Mouse (Mus musculus) C2C12 (cell line): ENCODE measurements around the gene Serpina1e.

Experiments
- CTCF ChIP-seq: IDR thresholded peaks from one replicate; pipeline ENCODE4 v1.5.1; 2011; ENCODE audit not compliant: control insufficient read depth, insufficient read depth, insufficient read length
- MAX ChIP-seq: IDR thresholded peaks from one replicate; pipeline ENCODE4 v1.6.1; 2011; ENCODE audit warnings: mild to moderate bottlenecking, control low read depth

- no peak for TF ChIP-seq CTCF
- TF ChIP-seq MAX = no peak
These were observed 23.0 kb upstream of the Serpina1e start for GRCm38 (mm10) chr12:103981646-103982360.
